Mouse (Mus musculus): Measurements from ENCODE around the gene Rpl13a.

- TF ChIP-seq CTCF (IDR thresholded peaks at IDR 0.05; ENCODE audit: low read depth, low read length) (no peak), POLR2A (IDR thresholded peaks at IDR 0.05; ENCODE audit: borderline replicate concordance, low read depth, low read length) (no peak)
These were observed 32.3 kb upstream of the Rpl13a start for GRCm38 (mm10) chr7:45160866-45161265.

All from bone marrow macrophage, adult 2 months (primary cell).